Mouse (Mus musculus) neural tube, embryonic 13.5 days (tissue): ENCODE measurements around the gene Has1. TPM values are rescaled to one million over a fixed set of nuclear protein-coding genes. Genes with fewer than 3 reads are reported as not detected.
"Not testable (repeated sequence)": the region's sequence is repeated elsewhere in the genome, so short reads cannot be mapped to it uniquely, and the experiment has no call there.

Experiments used
- ATAC-seq: fragments of 200-750 bp; cut with Nextera tagmentation; 2 replicates; pipeline ENCODE4 v1.8.0; 2017; ENCODE audit warnings: low read depth, mild to moderate bottlenecking, moderate TSS enrichment, moderate library complexity
- H3K27ac ChIP-seq: fragments of 300-500 bp; sonication (generic); replicated peaks from 2 replicates; pipeline ENCODE4 v1.5.1; 2015; ENCODE audit warnings: moderate library complexity, mild to moderate bottlenecking, inconsistent platforms
- H3K27me3 ChIP-seq: fragments of 300-500 bp; sonication (generic); 2 replicates; pipeline ENCODE4 v1.6.1; 2015; ENCODE audit warnings: mild to moderate bottlenecking, inconsistent platforms
- H3K36me3 ChIP-seq: fragments of 300-500 bp; sonication (generic); 2 replicates; pipeline ENCODE4 v1.6.1; 2015; ENCODE audit warnings: mild to moderate bottlenecking, inconsistent platforms
- H3K4me1 ChIP-seq: fragments of 300-500 bp; sonication (generic); replicated peaks from 2 replicates; pipeline ENCODE4 v1.6.1; 2015; ENCODE audit warnings: inconsistent platforms
- H3K4me2 ChIP-seq: fragments of 300-500 bp; sonication (generic); 2 replicates; pipeline ENCODE4 v1.6.1; 2015; ENCODE audit warnings: inconsistent platforms, mild to moderate bottlenecking, moderate library complexity
- H3K4me3 ChIP-seq: fragments of 300-500 bp; sonication (generic); 2 replicates; pipeline ENCODE4 v1.5.1; 2015; ENCODE audit warnings: mild to moderate bottlenecking, inconsistent platforms
- H3K9ac ChIP-seq: fragments of 300-500 bp; sonication (generic); 2 replicates; pipeline ENCODE4 v1.6.1; 2015; ENCODE audit warnings: moderate library complexity, mild to moderate bottlenecking, inconsistent platforms
- H3K9me3 ChIP-seq: fragments of 300-500 bp; sonication (generic); 2 replicates; pipeline ENCODE4 v1.6.1; 2016; ENCODE audit warnings: inconsistent platforms
- WGBS: fragments of 180-500 bp; shearing (Covaris S2); methylation state at CpG from one replicate; pipeline ENCODE4 v1.1.7; 2015; 5-methylcytosine and 5-hydroxymethylcytosine counted together
- polyA plus RNA-seq: library from polyadenylated mRNA; unstranded; fragments of >200 nt; fragmentation: Nextera tagmentation; extraction: Ambion mirVana; gene quantifications from 2 replicates; pipeline ENCODE4 v1.2.1, GENCODE M21; 2015

Gene Has1
- polyA plus RNA-seq, 1 experiment from 2014 or later, result 0.63 TPM

GRCm38 (mm10) chr17:17866801-17867469 is 11.9 kb upstream of the Has1 start:
- WGBS, result 85% methylated on average over 11 of the region's 11 CpGs
- no peaks in the 10 kb centered on the region for H3K9me3 ChIP-seq
- no peak overlapping the region for H3K4me3 ChIP-seq
- no peak overlapping the region for H3K27ac ChIP-seq
- ATAC-seq, result no peak
- H3K27me3 ChIP-seq, result no peaks in the 10 kb centered on the region
- no peak overlapping the region for H3K4me2 ChIP-seq
- no peaks in the 10 kb centered on the region for H3K4me1 ChIP-seq
- H3K9ac ChIP-seq, result no peak overlapping the region
- peaks cover 36% of the 10 kb centered on the region for H3K36me3 ChIP-seq

DNA sequence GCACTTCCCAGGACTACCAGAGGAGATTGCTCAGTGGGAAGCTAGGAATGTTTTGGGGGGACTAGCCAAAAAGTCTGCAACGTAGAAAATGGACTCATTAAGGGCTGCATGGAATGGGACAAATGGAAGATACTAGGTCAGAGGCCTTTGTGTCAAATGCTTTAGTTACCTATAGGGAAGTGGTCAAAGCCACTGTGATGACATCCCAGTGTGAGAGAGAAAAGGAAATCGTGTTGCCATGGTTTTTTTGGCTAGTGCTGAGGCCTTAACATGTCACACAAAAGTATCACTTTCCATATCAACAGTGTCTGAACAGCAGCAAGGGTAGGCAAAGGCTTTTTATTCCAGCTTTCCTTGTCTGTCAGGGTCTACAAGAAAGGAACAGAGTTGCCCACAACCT is 10.2 kb upstream of the Has1 start:
- 53% methylated on average over 2 of the region's 2 CpGs for WGBS
- no peak overlapping the region for H3K4me2 ChIP-seq

DNA sequence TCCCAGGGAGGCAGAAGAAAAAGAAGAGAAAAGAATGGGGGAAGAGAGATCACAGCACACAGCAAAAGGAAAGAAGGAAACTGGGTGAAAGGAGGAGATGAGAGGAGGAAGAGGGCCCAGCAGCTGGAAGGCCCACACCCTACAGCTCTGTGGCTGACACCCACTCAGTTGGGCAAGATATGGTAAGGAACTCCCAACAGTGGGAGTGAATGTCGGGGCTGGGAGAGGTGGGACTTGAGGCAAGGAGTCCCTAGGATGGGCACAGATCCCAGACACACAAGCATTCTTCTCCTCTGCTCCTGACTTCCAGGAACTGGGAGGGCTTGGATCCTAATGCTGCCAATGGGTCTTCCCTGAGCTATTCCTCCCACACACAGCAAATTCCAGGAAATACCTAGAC is 7.4 kb upstream of the Has1 start:
- H3K27ac ChIP-seq, result no peak overlapping the region
- WGBS, result 81% methylated on average over 1 of the region's 1 CpGs
- no peak overlapping the region for H3K4me3 ChIP-seq
- no peaks in the 10 kb centered on the region for H3K4me1 ChIP-seq
- no peak overlapping the region for H3K4me2 ChIP-seq
- no peak for ATAC-seq
- H3K9ac ChIP-seq, result no peak overlapping the region
- H3K27me3 ChIP-seq, result no peaks in the 10 kb centered on the region
- no peaks in the 10 kb centered on the region for H3K9me3 ChIP-seq
- peaks cover 36% of the 10 kb centered on the region for H3K36me3 ChIP-seq

More for the DNA sequence above, 10.2 kb upstream of the Has1 start:
- Histone ChIP-seq H3K27ac (no peak overlapping the region), H3K9me3 (no peaks in the 10 kb centered on the region), H3K4me1 (no peaks in the 10 kb centered on the region), H3K36me3 (peaks cover 36% of the 10 kb centered on the region), H3K9ac (no peak overlapping the region), H3K27me3 (no peaks in the 10 kb centered on the region), H3K4me3 (no peak overlapping the region)
- ATAC-seq, result no peak

DNA sequence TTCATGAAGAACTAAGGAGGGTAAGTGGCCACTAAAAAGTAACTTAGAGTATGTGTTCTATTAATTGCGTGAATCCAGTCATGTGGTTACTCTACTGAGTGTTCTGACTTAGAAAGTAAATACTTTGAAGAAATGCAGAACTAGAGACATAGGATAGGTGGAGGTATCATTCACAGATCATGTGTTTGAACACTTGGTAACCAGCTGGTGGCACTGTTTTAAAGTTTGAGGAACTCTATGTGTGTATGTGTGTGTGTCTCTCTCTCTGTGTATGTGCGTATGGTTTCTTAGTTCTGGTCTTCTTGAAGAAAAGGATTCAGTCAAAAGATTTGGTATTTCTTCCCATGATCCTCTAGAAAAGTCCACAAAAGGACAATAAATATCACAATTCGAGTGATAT is 5.1 kb upstream of the Has1 start:
- Histone ChIP-seq H3K9me3 (no peaks in the 10 kb centered on the region), H3K27ac (no peak overlapping the region), H3K27me3 (no peaks in the 10 kb centered on the region), H3K4me2 (no peak overlapping the region), H3K4me3 (no peak overlapping the region), H3K36me3 (peaks cover 27% of the 10 kb centered on the region), H3K9ac (no peak overlapping the region), H3K4me1 (no peaks in the 10 kb centered on the region)
- 84% methylated on average over 3 of the region's 3 CpGs for WGBS
- no peak for ATAC-seq

GRCm38 (mm10) chr17:17857446-17857845 is 2.4 kb upstream of the Has1 start:
- Histone ChIP-seq H3K9me3 (no peaks in the 10 kb centered on the region), H3K27ac (no peak overlapping the region), H3K27me3 (no peaks in the 10 kb centered on the region), H3K4me1 (no peaks in the 10 kb centered on the region), H3K9ac (no peak overlapping the region), H3K4me2 (no peak overlapping the region), H3K4me3 (no peak overlapping the region), H3K36me3 (peaks cover 5% of the 10 kb centered on the region)
- 76% methylated on average over 1 of the region's 1 CpGs for WGBS
- no peak for ATAC-seq

- H3K4me1 ChIP-seq, result no peaks in the 10 kb centered on the region
- H3K4me3 ChIP-seq, result no peak overlapping the region
- H3K36me3 ChIP-seq, result no peaks in the 10 kb centered on the region
- H3K9me3 ChIP-seq, result no peaks in the 10 kb centered on the region
- H3K9ac ChIP-seq, result no peak overlapping the region
- no peaks in the 10 kb centered on the region for H3K27me3 ChIP-seq
- H3K27ac ChIP-seq, result no peak overlapping the region
- 74% methylated on average over 1 of the region's 1 CpGs for WGBS
- no peak overlapping the region for H3K4me2 ChIP-seq
- ATAC-seq, result no peak
These were observed 1.6 kb upstream of the Has1 start for GRCm38 (mm10) chr17:17856612-17857011.

- Histone ChIP-seq H3K27ac (no peak overlapping the region), H3K9ac (peak overlapping the region; percentile 35; the same call in 1 of the 2 replicates), H3K9me3 (no peaks in the 10 kb centered on the region), H3K4me1 (0 out of 2 replicates have a peak, but pooled peaks cover 3% of the 10 kb centered on the region), H3K4me2 (peak overlapping the region; percentile 48), H3K4me3 (peak overlapping the region; percentile 24), H3K36me3 (no peaks in the 10 kb centered on the region), H3K27me3 (peaks cover 15% of the 10 kb centered on the region)
- 18% methylated on average over 55 of the region's 55 CpGs for WGBS
- peak; percentile 59 for ATAC-seq
These were observed 4.9 kb downstream of the Has1 start for GRCm38 (mm10) chr17:17849906-17850712.

GRCm38 (mm10) chr17:17848988-17849387 is 6.0 kb downstream of the Has1 start:
- no peak overlapping the region for H3K9ac ChIP-seq
- H3K4me1 ChIP-seq, result 0 out of 2 replicates have a peak, but pooled peaks cover 3% of the 10 kb centered on the region
- no peaks in the 10 kb centered on the region for H3K36me3 ChIP-seq
- H3K27me3 ChIP-seq, result peaks cover 15% of the 10 kb centered on the region
- no peak for ATAC-seq
- no peak overlapping the region for H3K4me2 ChIP-seq
- H3K27ac ChIP-seq, result no peak overlapping the region
- WGBS, result 76% methylated on average over 2 of the region's 2 CpGs
- H3K9me3 ChIP-seq, result no peaks in the 10 kb centered on the region
- no peak overlapping the region for H3K4me3 ChIP-seq

DNA sequence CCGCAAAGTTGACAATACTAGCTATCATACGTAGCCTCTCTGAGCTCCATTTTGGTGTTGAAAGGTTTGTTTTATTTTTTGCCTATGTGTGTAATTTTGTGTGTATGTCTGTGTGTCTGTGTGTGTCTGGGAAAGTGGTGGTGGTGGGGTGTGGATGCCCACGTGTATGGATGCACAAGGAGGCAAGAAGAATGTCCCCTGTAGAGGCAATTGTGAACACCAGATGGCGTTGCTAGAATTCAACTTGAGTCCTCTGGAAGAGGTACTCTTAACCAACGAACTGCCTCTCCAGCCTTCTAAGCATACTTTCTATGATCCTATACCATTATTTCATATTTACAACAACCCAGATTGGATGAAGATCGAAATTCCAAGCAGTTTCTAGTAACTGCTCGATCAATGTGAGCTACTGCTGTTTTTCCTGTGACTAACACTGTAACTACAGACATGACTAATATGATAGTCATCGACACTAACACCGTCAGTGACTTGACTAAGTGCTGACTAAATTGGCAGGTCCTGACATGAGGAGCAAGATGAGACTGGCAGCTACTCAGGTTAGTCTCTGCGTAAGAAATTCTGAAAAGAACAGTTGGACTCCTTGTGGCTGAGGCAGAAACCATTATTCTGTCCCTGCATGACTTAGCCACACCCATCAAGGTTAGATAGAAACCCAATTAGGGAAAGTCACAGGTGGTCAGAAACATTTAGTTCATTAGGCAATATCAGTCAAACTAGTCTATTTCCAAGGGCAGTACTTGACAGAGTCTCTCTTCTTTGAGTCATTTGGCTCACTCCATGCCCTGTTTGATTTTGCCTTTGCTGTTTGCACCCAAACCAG is 9.6 kb downstream of the Has1 start:
- no peak for ATAC-seq
- H3K4me1 ChIP-seq, result 0 out of 2 replicates have a peak, but pooled peaks cover 3% of the 10 kb centered on the region
- no peak overlapping the region for H3K27ac ChIP-seq
- 70% methylated on average over 10 of the region's 10 CpGs for WGBS
- no peak overlapping the region for H3K4me2 ChIP-seq
- no peak overlapping the region for H3K4me3 ChIP-seq
- H3K9me3 ChIP-seq, result no peaks in the 10 kb centered on the region
- H3K36me3 ChIP-seq, result peaks cover 22% of the 10 kb centered on the region
- H3K27me3 ChIP-seq, result peaks cover 14% of the 10 kb centered on the region
- H3K9ac ChIP-seq, result no peak overlapping the region

DNA sequence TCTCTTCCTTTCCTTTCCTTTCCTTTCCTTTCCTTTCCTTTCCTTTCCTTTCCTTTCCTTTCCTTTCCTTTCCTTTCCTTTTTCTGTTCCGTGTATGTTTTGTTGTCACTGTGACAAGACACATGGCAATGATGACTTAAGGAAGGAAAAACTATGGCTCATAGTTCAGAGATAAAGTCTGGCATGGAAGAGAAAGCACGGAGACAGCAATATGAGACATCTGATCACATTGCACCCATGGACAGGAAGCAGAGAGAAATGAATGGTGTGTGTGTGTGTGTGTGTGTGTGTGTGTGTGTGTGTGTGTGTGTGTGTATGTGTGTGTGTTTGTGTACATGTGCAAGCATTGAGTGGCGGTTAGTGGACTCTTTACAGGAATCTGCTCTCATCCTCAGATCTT is 10.4 kb downstream of the Has1 start:
- not testable (repeated sequence) for H3K4me2 ChIP-seq, H3K27me3 ChIP-seq, H3K4me1 ChIP-seq, H3K9ac ChIP-seq, H3K4me3 ChIP-seq, ATAC-seq, H3K27ac ChIP-seq, H3K9me3 ChIP-seq
- H3K36me3 ChIP-seq, result peaks cover 30% of the 10 kb centered on the region
- WGBS, result 93% methylated on average over 3 of the region's 3 CpGs

DNA sequence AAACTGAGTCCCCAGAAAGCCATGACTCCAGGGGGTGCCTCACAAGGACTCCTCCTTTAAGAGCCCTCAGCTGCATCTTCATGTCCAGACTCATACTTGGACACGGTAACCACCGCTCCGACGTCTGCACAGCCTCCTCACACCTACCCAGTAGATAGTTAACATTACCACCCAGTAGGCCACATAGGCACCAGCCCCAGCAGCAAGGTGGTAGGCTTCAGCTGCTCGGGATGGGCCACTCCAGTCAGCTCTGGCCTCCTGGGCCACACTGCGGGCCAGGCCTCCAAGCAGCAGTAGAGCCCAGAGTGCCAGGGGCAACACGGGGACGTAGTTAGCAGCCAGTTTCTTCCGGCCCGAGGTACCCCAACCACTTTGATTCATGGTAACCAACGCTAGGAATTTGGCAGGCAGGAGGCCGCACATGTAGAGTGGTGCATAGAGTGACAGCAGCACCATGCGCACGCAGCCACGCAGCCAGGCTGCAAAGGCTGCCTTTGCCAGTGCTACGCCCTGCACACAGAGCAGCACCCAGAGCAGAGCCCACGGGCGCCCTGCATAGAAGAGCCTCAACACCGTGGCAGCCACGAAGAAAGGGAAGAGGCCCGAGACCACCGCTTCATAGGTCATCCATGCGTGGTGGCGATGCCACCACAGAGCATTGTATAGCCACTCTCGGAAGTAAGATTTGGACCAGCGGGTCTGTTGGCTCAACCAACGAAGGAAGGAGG is 11.3 kb downstream of the Has1 start:
- Histone ChIP-seq H3K4me3 (no peak overlapping the region), H3K27me3 (no peaks in the 10 kb centered on the region), H3K36me3 (peaks cover 34% of the 10 kb centered on the region), H3K9ac (no peak overlapping the region), H3K9me3 (no peaks in the 10 kb centered on the region), H3K4me1 (peaks cover 4% of the 10 kb centered on the region), H3K27ac (no peak overlapping the region), H3K4me2 (no peak overlapping the region)
- 76% methylated on average over 27 of the region's 27 CpGs for WGBS
- ATAC-seq, result peak; percentile 47
